Mouse (Mus musculus): ENCODE measurements at regions not wholly inside any gene's neighbourhood (a gene's known extent, or its start where the extent isn't known, plus 50 kb on each side); places are given as distances from the start of the nearest gene placed in this dataset.

DNA sequence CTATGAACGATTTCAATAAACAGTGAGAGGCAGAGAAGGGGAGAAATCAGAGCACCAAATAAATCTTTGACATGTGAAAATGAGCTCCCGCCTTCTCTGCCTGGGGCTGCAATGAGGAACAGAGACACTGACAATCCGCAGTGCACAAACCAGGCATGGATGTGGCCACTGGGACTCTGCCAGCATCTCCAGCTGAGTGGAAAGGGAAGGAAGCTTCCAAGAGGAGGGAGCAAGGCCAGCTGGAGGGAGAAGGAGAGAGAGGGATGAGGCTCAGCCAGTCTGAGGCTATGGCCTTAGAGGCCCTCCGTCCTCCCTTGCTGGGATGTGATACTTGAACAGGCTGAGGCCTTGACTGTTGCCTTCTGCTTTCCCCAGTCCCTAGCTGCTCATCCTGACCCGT is 159.2 kb downstream of the Utp6 start:
- no peaks in the 10 kb centered on the region for H3K27me3 ChIP-seq (ENCODE audit: control insufficient read depth, insufficient read depth, low read length)
- no peak overlapping the region for H3K4me3 ChIP-seq (ENCODE audit: control insufficient read depth in 1 of 2, insufficient read depth in 1 of 2, low read depth in 1 of 2, low read length in 2 of 2)
- ATAC-seq (ENCODE audit: insufficient number of reproducible peaks, insufficient read depth, low FRiP score, low read depth) = no peak
- no peaks in the 10 kb centered on the region for H3K36me3 ChIP-seq (ENCODE audit: control insufficient read depth, insufficient read depth, low read length)
- 67% methylated on average over 5 of the region's 5 CpGs for WGBS
- H3K27ac ChIP-seq (replicated peaks in 1 of 2; ENCODE audit: control insufficient read depth in 1 of 2, insufficient read depth in 1 of 2, low read depth in 2 of 2, low read length in 2 of 2) = no peak overlapping the region
- peaks cover 14 to 15% of the 10 kb centered on the region in 2 experiments for H3K4me1 ChIP-seq (ENCODE audit: control insufficient read depth in 2 of 2, insufficient read depth in 2 of 2, low read length in 2 of 2)
- no peak overlapping the region for H3K9ac ChIP-seq (ENCODE audit: low read length)
- no peak overlapping the region for H3K4me2 ChIP-seq (ENCODE audit: low read length)
- 0 out of 2 replicates have a peak, but pooled peaks cover 5% of the 10 kb centered on the region for H3K9me3 ChIP-seq (ENCODE audit: control insufficient read depth, low read length)

GRCm38 (mm10) chr11:79802566-79802965 is 159.6 kb downstream of the Utp6 start:
- Histone ChIP-seq H3K9ac (ENCODE audit: low read length) (no peak overlapping the region), H3K27me3 (ENCODE audit: control insufficient read depth, insufficient read depth, low read length) (no peaks in the 10 kb centered on the region), H3K4me2 (ENCODE audit: low read length) (no peak overlapping the region), H3K36me3 (ENCODE audit: control insufficient read depth, insufficient read depth, low read length) (no peaks in the 10 kb centered on the region), H3K4me3 (ENCODE audit: control insufficient read depth in 1 of 2, insufficient read depth in 1 of 2, low read depth in 1 of 2, low read length in 2 of 2) (no peak overlapping the region), H3K9me3 (ENCODE audit: control insufficient read depth, low read length) (0 out of 2 replicates have a peak, but pooled peaks cover 5% of the 10 kb centered on the region), H3K27ac (replicated peaks in 1 of 2; ENCODE audit: control insufficient read depth in 1 of 2, insufficient read depth in 1 of 2, low read depth in 2 of 2, low read length in 2 of 2) (no peak overlapping the region), H3K4me1 (ENCODE audit: control insufficient read depth in 2 of 2, insufficient read depth in 2 of 2, low read length in 2 of 2) (peaks cover 14 to 15% of the 10 kb centered on the region in 2 experiments)
- 86% methylated on average over 13 of the region's 13 CpGs for WGBS
- no peak for ATAC-seq (ENCODE audit: insufficient number of reproducible peaks, insufficient read depth, low FRiP score, low read depth)

GRCm38 (mm10) chr11:79800256-79800655 is 161.9 kb downstream of the Utp6 start:
- H3K9me3 ChIP-seq (ENCODE audit: control insufficient read depth, low read length) = 0 out of 2 replicates have a peak, but pooled peaks cover 5% of the 10 kb centered on the region
- H3K27me3 ChIP-seq (ENCODE audit: control insufficient read depth, insufficient read depth, low read length) = no peaks in the 10 kb centered on the region
- WGBS = 73% methylated on average over 8 of the region's 8 CpGs
- no peak overlapping the region for H3K4me2 ChIP-seq (ENCODE audit: low read length)
- ATAC-seq (ENCODE audit: insufficient number of reproducible peaks, insufficient read depth, low FRiP score, low read depth) = no peak
- H3K4me1 ChIP-seq (ENCODE audit: control insufficient read depth in 2 of 2, insufficient read depth in 2 of 2, low read length in 2 of 2) = no peaks in the 10 kb centered on the region
- no peak overlapping the region for H3K4me3 ChIP-seq (ENCODE audit: control insufficient read depth in 1 of 2, insufficient read depth in 1 of 2, low read depth in 1 of 2, low read length in 2 of 2)
- H3K27ac ChIP-seq (replicated peaks in 1 of 2; ENCODE audit: control insufficient read depth in 1 of 2, insufficient read depth in 1 of 2, low read depth in 2 of 2, low read length in 2 of 2) = no peak overlapping the region
- no peak overlapping the region for H3K9ac ChIP-seq (ENCODE audit: low read length)
- H3K36me3 ChIP-seq (ENCODE audit: control insufficient read depth, insufficient read depth, low read length) = no peaks in the 10 kb centered on the region

DNA sequence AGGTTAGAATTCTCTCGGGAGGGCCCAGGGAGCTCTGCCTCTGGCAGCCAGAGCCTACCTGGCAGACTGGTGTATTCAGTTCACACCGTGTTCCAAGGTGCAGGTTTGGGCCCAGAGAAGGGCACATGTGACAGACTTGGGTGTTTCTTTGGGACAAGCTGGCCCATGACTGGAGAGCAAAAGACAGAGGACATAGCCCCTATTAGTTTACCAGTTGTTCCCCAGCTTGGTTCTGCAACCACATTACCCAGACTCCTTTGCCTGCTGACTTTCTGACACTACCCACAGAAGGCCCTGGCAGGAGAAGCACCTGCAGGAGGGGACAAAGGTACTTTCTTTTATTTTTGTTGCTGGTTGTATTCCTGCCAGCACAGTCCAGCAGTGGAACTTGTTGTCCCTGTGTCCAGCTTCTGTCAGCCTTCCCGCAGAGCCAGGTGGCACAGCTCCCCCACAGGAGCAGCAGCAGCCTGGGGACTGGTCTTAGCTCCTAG is 173.9 kb downstream of the Utp6 start:
- H3K4me1 ChIP-seq (ENCODE audit: control insufficient read depth in 2 of 2, insufficient read depth in 2 of 2, low read length in 2 of 2) = peaks cover 29% of the 10 kb centered on the region in 2 experiments
- no peak for ATAC-seq (ENCODE audit: insufficient number of reproducible peaks, insufficient read depth, low FRiP score, low read depth)
- H3K9ac ChIP-seq (ENCODE audit: low read length) = no peak overlapping the region; the same call in 1 of the 2 replicates

DNA sequence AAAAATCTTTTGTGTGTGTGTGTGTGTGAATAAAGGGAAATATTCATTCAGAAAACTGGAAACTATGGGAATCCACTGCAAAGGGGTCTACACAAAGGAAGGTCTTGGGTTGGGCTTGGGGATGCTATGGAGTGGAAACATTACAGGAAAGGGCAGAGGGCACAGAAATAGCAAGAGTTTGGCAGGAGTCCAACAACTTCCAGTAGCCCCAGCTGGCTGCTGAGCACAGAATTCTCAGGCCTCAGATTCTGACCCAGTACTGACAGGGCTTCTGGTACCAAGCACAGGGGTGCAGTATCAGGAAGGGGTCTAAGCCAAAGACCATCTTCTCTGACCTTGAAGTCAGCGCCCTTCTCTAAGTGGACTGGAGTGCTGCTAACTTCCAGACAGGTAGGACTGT is 174.4 kb downstream of the Utp6 start:
- Histone ChIP-seq H3K4me3 (ENCODE audit: control insufficient read depth in 1 of 2, insufficient read depth in 1 of 2, low read depth in 1 of 2, low read length in 2 of 2) (no peak overlapping the region), H3K27ac (replicated peaks in 1 of 2; ENCODE audit: control insufficient read depth in 1 of 2, insufficient read depth in 1 of 2, low read depth in 2 of 2, low read length in 2 of 2) (no peak overlapping the region), H3K4me1 (ENCODE audit: control insufficient read depth in 2 of 2, insufficient read depth in 2 of 2, low read length in 2 of 2) (peaks cover 27 to 29% of the 10 kb centered on the region in 2 experiments), H3K36me3 (ENCODE audit: control insufficient read depth, insufficient read depth, low read length) (no peaks in the 10 kb centered on the region), H3K9ac (ENCODE audit: low read length) (no peak overlapping the region), H3K4me2 (ENCODE audit: low read length) (no peak overlapping the region), H3K9me3 (ENCODE audit: control insufficient read depth, low read length) (no peaks in the 10 kb centered on the region), H3K27me3 (ENCODE audit: control insufficient read depth, insufficient read depth, low read length) (no peaks in the 10 kb centered on the region)
- WGBS = 67% methylated on average over 1 of the region's 1 CpGs
- ATAC-seq (ENCODE audit: insufficient number of reproducible peaks, insufficient read depth, low FRiP score, low read depth) = no peak

More for the DNA sequence above, 173.9 kb downstream of the Utp6 start:
- H3K4me3 ChIP-seq (ENCODE audit: control insufficient read depth in 1 of 2, insufficient read depth in 1 of 2, low read depth in 1 of 2, low read length in 2 of 2) = no peak overlapping the region
- no peak overlapping the region for H3K27ac ChIP-seq (replicated peaks in 1 of 2; ENCODE audit: control insufficient read depth in 1 of 2, insufficient read depth in 1 of 2, low read depth in 2 of 2, low read length in 2 of 2)
- no peaks in the 10 kb centered on the region for H3K36me3 ChIP-seq (ENCODE audit: control insufficient read depth, insufficient read depth, low read length)
- WGBS = 71% methylated on average over 3 of the region's 3 CpGs
- no peak overlapping the region for H3K4me2 ChIP-seq (ENCODE audit: low read length)
- H3K9me3 ChIP-seq (ENCODE audit: control insufficient read depth, low read length) = no peaks in the 10 kb centered on the region
- no peaks in the 10 kb centered on the region for H3K27me3 ChIP-seq (ENCODE audit: control insufficient read depth, insufficient read depth, low read length)

GRCm38 (mm10) chr11:79784071-79784470 is 178.1 kb downstream of the Utp6 start:
- Histone ChIP-seq H3K4me1 (ENCODE audit: control insufficient read depth in 2 of 2, insufficient read depth in 2 of 2, low read length in 2 of 2) (peaks cover 15 to 21% of the 10 kb centered on the region in 2 experiments), H3K27ac (replicated peaks in 1 of 2; ENCODE audit: control insufficient read depth in 1 of 2, insufficient read depth in 1 of 2, low read depth in 2 of 2, low read length in 2 of 2) (no peak overlapping the region), H3K9ac (ENCODE audit: low read length) (no peak overlapping the region), H3K4me2 (ENCODE audit: low read length) (no peak overlapping the region), H3K4me3 (ENCODE audit: control insufficient read depth in 1 of 2, insufficient read depth in 1 of 2, low read depth in 1 of 2, low read length in 2 of 2) (no peak overlapping the region), H3K27me3 (ENCODE audit: control insufficient read depth, insufficient read depth, low read length) (no peaks in the 10 kb centered on the region), H3K9me3 (ENCODE audit: control insufficient read depth, low read length) (no peaks in the 10 kb centered on the region), H3K36me3 (ENCODE audit: control insufficient read depth, insufficient read depth, low read length) (no peaks in the 10 kb centered on the region)
- WGBS = 54% methylated on average over 3 of the region's 3 CpGs
- no peak for ATAC-seq (ENCODE audit: insufficient number of reproducible peaks, insufficient read depth, low FRiP score, low read depth)

DNA sequence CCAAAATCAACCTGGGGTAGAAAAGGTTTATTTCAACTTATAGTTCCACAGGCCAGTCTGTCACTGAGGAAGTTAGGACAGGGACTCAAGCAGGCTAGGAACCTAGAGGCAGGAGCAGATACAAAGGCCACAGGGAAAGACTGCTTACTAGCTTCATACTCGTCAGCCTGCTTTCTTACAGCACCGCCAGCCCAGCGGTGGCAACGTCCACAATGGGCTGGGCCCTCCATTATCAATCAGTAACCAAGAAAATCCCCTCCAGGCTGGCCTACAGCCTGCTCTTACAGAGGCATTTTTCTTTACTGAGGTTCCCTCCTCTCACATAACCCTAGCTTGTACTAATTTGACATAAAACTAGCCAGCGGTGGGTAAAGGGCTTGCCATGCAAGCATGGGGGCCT is 180.2 kb downstream of the Utp6 start:
- no peak for ATAC-seq (ENCODE audit: insufficient number of reproducible peaks, insufficient read depth, low FRiP score, low read depth)
- Histone ChIP-seq H3K27ac (replicated peaks in 1 of 2; ENCODE audit: control insufficient read depth in 1 of 2, insufficient read depth in 1 of 2, low read depth in 2 of 2, low read length in 2 of 2) (no peak overlapping the region), H3K4me1 (ENCODE audit: control insufficient read depth in 2 of 2, insufficient read depth in 2 of 2, low read length in 2 of 2) (peaks cover 23% of the 10 kb centered on the region in 2 experiments), H3K9ac (ENCODE audit: low read length) (no peak overlapping the region), H3K27me3 (ENCODE audit: control insufficient read depth, insufficient read depth, low read length) (no peaks in the 10 kb centered on the region), H3K36me3 (ENCODE audit: control insufficient read depth, insufficient read depth, low read length) (no peaks in the 10 kb centered on the region), H3K4me3 (ENCODE audit: control insufficient read depth in 1 of 2, insufficient read depth in 1 of 2, low read depth in 1 of 2, low read length in 2 of 2) (no peak overlapping the region), H3K9me3 (ENCODE audit: control insufficient read depth, low read length) (no peaks in the 10 kb centered on the region), H3K4me2 (ENCODE audit: low read length) (no peak overlapping the region)
- 66% methylated on average over 5 of the region's 5 CpGs for WGBS

DNA sequence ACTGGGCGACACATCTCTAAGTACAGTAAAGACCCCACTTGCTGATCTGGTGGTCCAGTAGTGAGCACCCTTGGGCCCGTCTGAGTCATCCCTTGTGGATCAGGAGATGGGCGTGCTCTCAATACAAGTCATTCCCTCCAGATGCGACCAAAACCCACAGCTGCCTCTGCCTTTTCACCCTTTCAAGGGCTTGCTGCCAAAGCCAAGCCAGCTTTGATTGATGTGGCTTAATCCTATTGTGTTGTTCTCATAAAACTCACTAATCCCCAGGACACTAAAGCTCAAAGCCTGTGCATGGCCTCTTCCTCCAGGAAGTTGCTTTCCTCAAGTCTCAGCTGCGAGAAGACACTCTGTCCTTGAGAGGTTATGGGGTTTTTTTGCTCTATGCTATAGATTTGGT is 182.4 kb downstream of the Utp6 start:
- Histone ChIP-seq H3K9ac (ENCODE audit: low read length) (no peak overlapping the region), H3K27ac (replicated peaks in 1 of 2; ENCODE audit: control insufficient read depth in 1 of 2, insufficient read depth in 1 of 2, low read depth in 2 of 2, low read length in 2 of 2) (no peak overlapping the region)
- 73% methylated on average over 5 of the region's 5 CpGs for WGBS

More for the DNA sequence above, 182.4 kb downstream of the Utp6 start:
- Histone ChIP-seq H3K4me3 (ENCODE audit: control insufficient read depth in 1 of 2, insufficient read depth in 1 of 2, low read depth in 1 of 2, low read length in 2 of 2) (no peak overlapping the region), H3K36me3 (ENCODE audit: control insufficient read depth, insufficient read depth, low read length) (no peaks in the 10 kb centered on the region), H3K4me1 (ENCODE audit: control insufficient read depth in 2 of 2, insufficient read depth in 2 of 2, low read length in 2 of 2) (peaks cover 28 to 29% of the 10 kb centered on the region in 2 experiments), H3K9me3 (ENCODE audit: control insufficient read depth, low read length) (no peaks in the 10 kb centered on the region), H3K27me3 (ENCODE audit: control insufficient read depth, insufficient read depth, low read length) (no peaks in the 10 kb centered on the region), H3K4me2 (ENCODE audit: low read length) (no peak overlapping the region)
- ATAC-seq (ENCODE audit: insufficient number of reproducible peaks, insufficient read depth, low FRiP score, low read depth) = no peak

Data from heart, embryonic 14.5 days (tissue).